Mouse (Mus musculus) MEL (cell line): ENCODE data around the gene Naa10. TPM values are rescaled to one million over a fixed set of nuclear protein-coding genes. Genes with fewer than 3 reads are reported as not detected.

Experiments used
- DNase-seq: peaks from one replicate; pipeline ENCODE4 v3.0.0; 2011; ENCODE audit warnings: low read depth, low spot score
- H3K27ac ChIP-seq: 2 replicates; pipeline ENCODE4 v1.5.1; 2012; ENCODE audit warnings: low read depth, mild to moderate bottlenecking, control low read depth, low read length, moderate library complexity; ENCODE audit not compliant: control insufficient read depth
- H3K27me3 ChIP-seq, 2 experiments: fragments of 150-350 bp in 1 of 2; sonication (generic) in 1 of 2; 2 replicates each; pipeline ENCODE4 v1.6.1; 2012; ENCODE audit warnings: low read length in 2 of 2, mild to moderate bottlenecking in 2 of 2, improper control_type of control experiment in 1 of 2, moderate library complexity in 1 of 2; ENCODE audit not compliant: insufficient read depth in 2 of 2, control insufficient read depth in 1 of 2
- H3K36me3 ChIP-seq, 2 experiments: 2 replicates each; pipeline ENCODE4 v1.6.1; 2012 to 2014; ENCODE audit warnings: low read length in 2 of 2, improper control_type of control experiment in 1 of 2, inconsistent platforms in 1 of 2, mild to moderate bottlenecking in 1 of 2; ENCODE audit not compliant: insufficient read depth in 2 of 2, control insufficient read depth in 1 of 2
- H3K4me1 ChIP-seq, 2 experiments: fragments of 150-350 bp in 1 of 2; sonication (generic) in 1 of 2; 2 replicates each; pipeline ENCODE4 v1.6.1; 2012; ENCODE audit warnings: low read length in 2 of 2, improper control_type of control experiment in 1 of 2, mild to moderate bottlenecking in 1 of 2; ENCODE audit not compliant: insufficient read depth in 2 of 2, control insufficient read depth in 1 of 2
- H3K4me3 ChIP-seq, 2 experiments: fragments of 150-350 bp in 1 of 2; sonication (generic) in 1 of 2; 2 replicates each; pipeline ENCODE4 v1.5.1; 2012; ENCODE audit warnings: low read depth in 2 of 2, low read length in 2 of 2, mild to moderate bottlenecking in 2 of 2, moderate library complexity in 2 of 2, control low read depth in 1 of 2, improper control_type of control experiment in 1 of 2; ENCODE audit not compliant: control insufficient read depth in 1 of 2, insufficient read depth in 1 of 2
- H3K79me2 ChIP-seq: 2 replicates; pipeline ENCODE4 v1.6.1; 2012; ENCODE audit warnings: mild to moderate bottlenecking, low read length, moderate library complexity; ENCODE audit not compliant: control insufficient read depth, poor library complexity, insufficient read depth
- H3K9ac ChIP-seq: 2 replicates; pipeline ENCODE4 v1.6.1; 2012; ENCODE audit warnings: low read depth, mild to moderate bottlenecking, control low read depth, low read length, moderate library complexity; ENCODE audit not compliant: control insufficient read depth, poor library complexity, severe bottlenecking
- H3K9me3 ChIP-seq: fragments of 150-350 bp; sonication (generic); replicated peaks from 2 replicates; pipeline ENCODE4 v1.6.1; 2012; ENCODE audit warnings: mild to moderate bottlenecking, low read length, improper control_type of control experiment, moderate library complexity; ENCODE audit not compliant: insufficient read depth
- BHLHE40 ChIP-seq: IDR thresholded peaks from 2 replicates; pipeline ENCODE4 v1.6.1; 2012; ENCODE audit warnings: low read depth, mild to moderate bottlenecking, inconsistent platforms, low read length, improper control_type of control experiment, borderline replicate concordance
- CHD1 ChIP-seq: IDR thresholded peaks from 2 replicates; pipeline ENCODE4 v1.6.1; 2012; ENCODE audit warnings: low read depth, mild to moderate bottlenecking, inconsistent platforms, low read length, improper control_type of control experiment
- CTCF ChIP-seq, 3 experiments: IDR thresholded peaks in 2 of 3; conservative IDR thresholded peaks in 1 of 3; 2 replicates each; pipeline ENCODE4 v1.5.1; 2011 to 2012; ENCODE audit warnings: low read length in 3 of 3, low read depth in 2 of 3, mild to moderate bottlenecking in 2 of 3, improper control_type of control experiment in 1 of 3, inconsistent platforms in 1 of 3, mixed read lengths in 1 of 3, moderate library complexity in 1 of 3; ENCODE audit not compliant: control insufficient read depth in 1 of 3, insufficient read depth in 1 of 3, poor library complexity in 1 of 3, severe bottlenecking in 1 of 3
- E2F4 ChIP-seq: IDR thresholded peaks from 2 replicates; pipeline ENCODE4 v1.6.1; 2011; ENCODE audit warnings: low read depth, low read length, improper control_type of control experiment, borderline replicate concordance
- ELF1 ChIP-seq: IDR thresholded peaks from 2 replicates; pipeline ENCODE4 v1.6.1; 2014; ENCODE audit warnings: low read depth, mild to moderate bottlenecking, inconsistent platforms, low read length, improper control_type of control experiment, moderate library complexity
- EP300 ChIP-seq, 2 experiments: IDR thresholded peaks; 2 replicates each; pipeline ENCODE4 v1.6.1; 2011; ENCODE audit warnings: improper control_type of control experiment in 2 of 2, low read length in 2 of 2, low read depth in 1 of 2, mild to moderate bottlenecking in 1 of 2
- ETS1 ChIP-seq: IDR thresholded peaks from 2 replicates; pipeline ENCODE4 v1.6.1; 2012; ENCODE audit warnings: low read depth, mild to moderate bottlenecking, inconsistent platforms, low read length, improper control_type of control experiment, moderate library complexity
- GABPA ChIP-seq: IDR thresholded peaks from 2 replicates; pipeline ENCODE4 v1.6.1; 2012; ENCODE audit warnings: low read depth, mild to moderate bottlenecking, inconsistent platforms, low read length, improper control_type of control experiment, moderate library complexity
- GATA1 ChIP-seq: IDR thresholded peaks from 2 replicates; pipeline ENCODE4 v1.6.1; 2011; ENCODE audit warnings: low read depth, low read length, improper control_type of control experiment
- HCFC1 ChIP-seq: IDR thresholded peaks from 2 replicates; pipeline ENCODE4 v1.6.1; 2012; ENCODE audit warnings: low read depth, mild to moderate bottlenecking, inconsistent platforms, low read length, improper control_type of control experiment, moderate library complexity
- JUND ChIP-seq: IDR thresholded peaks from 2 replicates; pipeline ENCODE4 v1.6.1; 2011; ENCODE audit warnings: low read depth, mild to moderate bottlenecking, improper control_type of control experiment, low read length
- KAT2A ChIP-seq: conservative IDR thresholded peaks from 2 replicates; pipeline ENCODE4 v1.6.1; 2012; ENCODE audit warnings: low read depth, low read length, improper control_type of control experiment, inconsistent platforms
- MAX ChIP-seq: IDR thresholded peaks from 2 replicates; pipeline ENCODE4 v1.6.1; 2011; ENCODE audit warnings: low read length, improper control_type of control experiment
- MAZ ChIP-seq: IDR thresholded peaks from 2 replicates; pipeline ENCODE4 v1.6.1; 2012; ENCODE audit warnings: low read depth, mild to moderate bottlenecking, inconsistent platforms, low read length, improper control_type of control experiment
- MXI1 ChIP-seq: IDR thresholded peaks from 2 replicates; pipeline ENCODE4 v1.6.1; 2011; ENCODE audit warnings: mild to moderate bottlenecking, low read depth, low read length, improper control_type of control experiment
- MYB ChIP-seq: IDR thresholded peaks from 2 replicates; pipeline ENCODE4 v1.6.1; 2011; ENCODE audit warnings: mild to moderate bottlenecking, low read depth, low read length, improper control_type of control experiment
- MYC ChIP-seq: IDR thresholded peaks from 2 replicates; pipeline ENCODE4 v1.6.1; 2011; ENCODE audit warnings: low read depth, mild to moderate bottlenecking, low read length, improper control_type of control experiment, moderate library complexity
- NRF1 ChIP-seq: IDR thresholded peaks from 2 replicates; pipeline ENCODE4 v1.6.1; 2014; ENCODE audit warnings: low read depth, mild to moderate bottlenecking, inconsistent platforms, low read length, improper control_type of control experiment, moderate library complexity; ENCODE audit not compliant: poor library complexity, insufficient read depth, severe bottlenecking
- POLR2A ChIP-seq, 2 experiments: IDR thresholded peaks; 2 replicates each; pipeline ENCODE4 v1.6.1; 2011 to 2012; ENCODE audit warnings: low read length in 2 of 2, mild to moderate bottlenecking in 2 of 2, control low read depth in 1 of 2, improper control_type of control experiment in 1 of 2, low read depth in 1 of 2, moderate library complexity in 1 of 2; ENCODE audit not compliant: control insufficient read depth in 1 of 2, insufficient read depth in 1 of 2, poor library complexity in 1 of 2
- POLR2AphosphoS2 ChIP-seq: IDR thresholded peaks from 2 replicates; pipeline ENCODE4 v1.6.1; 2011; ENCODE audit warnings: low read length, improper control_type of control experiment
- POLR2AphosphoS5 ChIP-seq: IDR thresholded peaks from 2 replicates; pipeline ENCODE4 v1.6.1; 2012; ENCODE audit warnings: low read depth, borderline replicate concordance, mild to moderate bottlenecking, inconsistent platforms, low read length, moderate library complexity, mixed read lengths
- RCOR1 ChIP-seq: IDR thresholded peaks from 2 replicates; pipeline ENCODE4 v1.6.1; 2012; ENCODE audit warnings: low read depth, mild to moderate bottlenecking, inconsistent platforms, low read length, improper control_type of control experiment
- SIN3A ChIP-seq: IDR thresholded peaks from 2 replicates; pipeline ENCODE4 v1.6.1; 2012; ENCODE audit warnings: low read length, improper control_type of control experiment, inconsistent platforms
- SMC3 ChIP-seq: IDR thresholded peaks from 2 replicates; pipeline ENCODE4 v1.6.1; 2011; ENCODE audit warnings: low read depth, low read length, improper control_type of control experiment
- TAL1 ChIP-seq: IDR thresholded peaks from 2 replicates; pipeline ENCODE4 v1.6.1; 2012; ENCODE audit warnings: mild to moderate bottlenecking, inconsistent platforms, low read length, moderate library complexity, mixed read lengths
- TCF12 ChIP-seq: IDR thresholded peaks from 2 replicates; pipeline ENCODE4 v1.6.1; 2014; ENCODE audit warnings: low read depth, mild to moderate bottlenecking, inconsistent platforms, low read length, improper control_type of control experiment, moderate library complexity
- USF1 ChIP-seq: IDR thresholded peaks from 2 replicates; pipeline ENCODE4 v1.6.1; 2014; ENCODE audit warnings: low read depth, mild to moderate bottlenecking, inconsistent platforms, low read length, improper control_type of control experiment, moderate library complexity
- ZC3H11A ChIP-seq: IDR thresholded peaks from 2 replicates; pipeline ENCODE4 v1.6.1; 2012; ENCODE audit warnings: low read depth, mild to moderate bottlenecking, inconsistent platforms, low read length, improper control_type of control experiment
- ZMIZ1 ChIP-seq: IDR thresholded peaks from 2 replicates; pipeline ENCODE4 v1.6.1; 2012; ENCODE audit warnings: low read depth, mild to moderate bottlenecking, inconsistent platforms, low read length, improper control_type of control experiment, moderate library complexity
- ZNF384 ChIP-seq: IDR thresholded peaks from 2 replicates; pipeline ENCODE4 v1.6.1; 2012; ENCODE audit warnings: low read depth, mild to moderate bottlenecking, inconsistent platforms, low read length, improper control_type of control experiment
- polyA plus RNA-seq, 2 experiments: library from polyadenylated mRNA; stranded (reverse) in 1 of 2; unstranded in 1 of 2; fragments of >175 nt in 1 of 2; fragments of >200 nt in 1 of 2; gene quantifications; 2 replicates each; pipeline versions ENCODE4 v1.2.1 to v1.2.4; 2012; ENCODE audit warnings: low replicate concordance in 2 of 2, low read depth in 1 of 2; ENCODE audit not compliant: insufficient read length in 2 of 2, insufficient read depth in 1 of 2, missing spikeins in 1 of 2
- total RNA-seq: library from RNA; depleted of rRNA; stranded (reverse); fragments of 300-350 nt; gene quantifications from 2 replicates; pipeline ENCODE4 v1.2.3, GENCODE M21; 2012

The Naa10 gene
- total and polyA plus RNA-seq, 3 experiments = 174 to 417 (median 253) TPM

DNA sequence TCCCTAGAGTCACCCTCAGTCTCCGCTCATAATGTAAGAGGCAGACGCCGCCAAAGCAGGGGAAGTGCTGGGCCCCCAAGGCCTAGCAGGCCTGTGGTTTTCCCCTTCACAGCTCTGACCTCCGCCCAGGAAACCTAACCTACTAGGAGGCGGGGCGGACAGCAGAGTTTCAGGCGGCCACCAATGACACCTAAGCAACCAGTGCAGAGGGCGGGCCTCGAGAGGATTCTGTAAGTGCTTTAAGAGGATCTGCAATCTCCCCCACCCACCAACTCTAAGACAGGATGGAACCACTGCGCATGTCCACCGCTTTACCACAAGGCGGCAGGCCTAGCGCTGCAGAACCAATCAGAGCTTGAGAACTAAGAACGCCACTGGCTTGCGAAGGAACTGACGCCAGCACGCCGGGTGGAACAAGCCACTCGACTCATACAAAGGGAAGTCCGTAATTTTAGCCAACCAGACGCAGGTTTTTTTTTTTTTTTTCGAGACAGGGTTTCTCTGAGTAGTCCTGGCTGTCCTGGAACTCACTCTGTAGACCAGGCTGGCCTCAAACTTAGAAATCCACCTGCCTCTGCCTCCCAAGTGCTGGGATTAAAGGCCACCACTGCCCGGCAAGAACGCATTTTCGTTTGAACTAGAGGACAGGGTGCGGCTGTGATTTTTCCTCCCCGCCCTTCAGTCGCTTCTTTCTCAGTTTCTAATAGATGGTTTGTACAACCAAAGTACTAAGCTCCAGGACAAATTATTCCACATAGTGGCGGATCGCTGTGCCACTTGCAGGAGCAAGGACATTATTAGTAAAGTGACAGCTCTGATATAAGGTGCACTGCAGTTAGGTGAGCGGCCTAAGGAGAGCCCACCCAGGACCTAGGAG, 6.7 kb downstream of the Naa10 start (continued):
- TF ChIP-seq KAT2A (peak; percentile 33; the same call in 1 of the 2 replicates), POLR2AphosphoS2 (peak; percentile 84), MYB (peak; percentile 49; the same call in 1 of the 2 replicates), MAZ (no peak; the same call in 1 of the 2 replicates), SMC3 (no peak), MAX (0 out of 2 replicates have a peak, but pooled peaks have one; percentile 18), ZMIZ1 (0 out of 2 replicates have a peak, but pooled peaks have one; percentile 9), USF1 (no peak)

DNA sequence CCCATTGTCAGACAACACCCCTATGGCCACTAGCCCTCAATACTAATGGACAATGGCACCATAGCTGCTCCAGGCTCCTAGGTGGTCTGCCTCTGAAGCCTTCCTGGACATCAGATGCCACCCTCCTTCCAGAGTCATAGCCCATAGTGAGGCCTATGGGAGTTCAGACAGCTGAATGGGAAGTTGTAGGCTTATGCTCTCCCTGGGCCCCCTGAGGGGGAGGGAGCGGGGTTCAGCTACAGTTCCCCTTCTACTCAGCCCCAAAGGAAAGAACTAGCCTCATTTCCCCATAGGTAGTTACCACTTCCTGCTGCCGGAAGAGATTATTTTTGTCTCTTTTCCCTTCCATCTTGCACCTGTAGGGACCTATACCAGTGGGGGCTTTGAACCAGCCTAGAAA, 10.2 kb downstream of the Naa10 start:
- Histone ChIP-seq H3K4me3 (peak overlapping the region; percentile 42 to 63), H3K27ac (peak overlapping the region; percentile 90), H3K36me3 (peaks cover 0 to 36% of the 10 kb centered on the region in 2 experiments; a peak in 2 of 4 replicates), H3K9me3 (no peaks in the 10 kb centered on the region), H3K27me3 (no peaks in the 10 kb centered on the region), H3K79me2 (peaks cover 2% of the 10 kb centered on the region), H3K4me1 (peaks cover 15 to 32% of the 10 kb centered on the region in 2 experiments), H3K9ac (peak overlapping the region; percentile 73)
- peak; percentile 85 for DNase-seq
- TF ChIP-seq RCOR1 (no peak), TCF12 (peak; percentile 66), GABPA (no peak), SIN3A (no peak), ELF1 (no peak), CHD1 (no peak), TAL1 (peak; percentile 47), BHLHE40 (no peak), MAZ (no peak), ZNF384 (no peak), HCFC1 (0 out of 2 replicates have a peak, but pooled peaks have one; percentile 39), GATA1 (peak; percentile 28; the same call in 1 of the 2 replicates), MAX (no peak), E2F4 (no peak), MXI1 (peak; percentile 16; the same call in 1 of the 2 replicates), CTCF (IDR thresholded peaks at IDR 0.05 in 2 of 3, conservative IDR thresholded peaks at IDR 0.05 in 1 of 3; ENCODE audit: control insufficient read depth in 1 of 3, insufficient read depth in 1 of 3, low read depth in 2 of 3, low read length in 3 of 3, poor library complexity in 1 of 3, severe bottlenecking in 1 of 3) (no peak), ZMIZ1 (no peak), POLR2A (IDR thresholded peaks at IDR 0.05; ENCODE audit: control insufficient read depth in 1 of 2, insufficient read depth in 1 of 2, low read depth in 1 of 2, low read length in 2 of 2, poor library complexity in 1 of 2) (peak in 1 of 2 experiments; percentile 21; a peak in 1 of 4 replicates), MYC (no peak), POLR2AphosphoS5 (no peak), JUND (no peak), EP300 (IDR thresholded peaks at IDR 0.05; ENCODE audit: low read depth in 1 of 2, low read length in 2 of 2) (peak; percentile 66 to 72), ZC3H11A (no peak), KAT2A (no peak), NRF1 (no peak), POLR2AphosphoS2 (0 out of 2 replicates have a peak, but pooled peaks have one; percentile 49), ETS1 (peak; percentile 50; the same call in 1 of the 2 replicates)
